Mouse (Mus musculus): ENCODE data around the gene Gfi1b. TPM values are rescaled to one million over a fixed set of nuclear protein-coding genes. Genes with fewer than 3 reads are reported as not detected.

Gfi1b gene
- not detected for total RNA-seq (2022)

- DNase-seq, result no peak
Measured at GRCm38 (mm10) chr2:28621664-28622171, at the start of gene Gfi1b. Gene Gfi1b, minus strand, starts transcription at chr2:28621982.

GRCm38 (mm10) chr2:28671438-28671837 is 49.7 kb upstream of the Gfi1b start:
- DNase-seq, result no peak

GRCm38 (mm10) chr2:28665818-28666217 is 44.0 kb upstream of the Gfi1b start:
- no peak for DNase-seq

GRCm38 (mm10) chr2:28662891-28663290 is 41.1 kb upstream of the Gfi1b start:
- no peak for DNase-seq

GRCm38 (mm10) chr2:28656216-28656615 is 34.4 kb upstream of the Gfi1b start:
- no peak for DNase-seq

GRCm38 (mm10) chr2:28654295-28654694 is 32.5 kb upstream of the Gfi1b start:
- DNase-seq, result no peak

- DNase-seq, result no peak
Measured at GRCm38 (mm10) chr2:28653351-28653750, 31.6 kb upstream of the Gfi1b start.

- DNase-seq, result peak; percentile 15
Measured at GRCm38 (mm10) chr2:28650526-28650925, 28.7 kb upstream of the Gfi1b start.

- DNase-seq, result no peak
Measured at GRCm38 (mm10) chr2:28643081-28643480, 21.3 kb upstream of the Gfi1b start.

- no peak for DNase-seq
Measured at GRCm38 (mm10) chr2:28641435-28641941, 19.7 kb upstream of the Gfi1b start.

- peak; percentile 92 for DNase-seq
Measured at GRCm38 (mm10) chr2:28640461-28641424, 19.0 kb upstream of the Gfi1b start, which contains the start of gene Tsc1. Gene Tsc1, plus strand, starts transcription at chr2:28641228.

GRCm38 (mm10) chr2:28639794-28640193 is 18.0 kb upstream of the Gfi1b start:
- DNase-seq, result no peak

- DNase-seq, result no peak
Measured at GRCm38 (mm10) chr2:28638886-28639285, 17.1 kb upstream of the Gfi1b start.

GRCm38 (mm10) chr2:28638352-28638751 is 16.6 kb upstream of the Gfi1b start:
- no peak for DNase-seq

GRCm38 (mm10) chr2:28637106-28637845 is 15.5 kb upstream of the Gfi1b start:
- no peak for DNase-seq

- no peak for DNase-seq
Measured at GRCm38 (mm10) chr2:28635199-28635598, 13.4 kb upstream of the Gfi1b start.

- DNase-seq, result no peak
Measured at GRCm38 (mm10) chr2:28633136-28633535, 11.4 kb upstream of the Gfi1b start.

GRCm38 (mm10) chr2:28632626-28633025 is 10.8 kb upstream of the Gfi1b start:
- no peak for DNase-seq

- DNase-seq, result no peak
Measured at GRCm38 (mm10) chr2:28629911-28630381, 8.2 kb upstream of the Gfi1b start.

GRCm38 (mm10) chr2:28628053-28628452 is 6.3 kb upstream of the Gfi1b start:
- no peak for DNase-seq

GRCm38 (mm10) chr2:28626038-28626437 is 4.3 kb upstream of the Gfi1b start:
- no peak for DNase-seq

- no peak for DNase-seq
Measured at GRCm38 (mm10) chr2:28624870-28625269, 3.1 kb upstream of the Gfi1b start.
